Mouse (Mus musculus) left cerebral cortex, adult 18-20 months (tissue): ENCODE measurements around the gene Tshr. TPM values are rescaled to one million over a fixed set of nuclear protein-coding genes. Genes with fewer than 3 reads are reported as not detected.

Experiments
- DNase-seq, 2 experiments: peaks; one replicate each; pipeline ENCODE4 v3.0.0; 2021 to 2022; ENCODE audit warnings: low spot score in 2 of 2, mixed read lengths in 1 of 2
- total RNA-seq, 2 experiments: library from RNA; stranded (reverse); gene quantifications; 2 replicates each; pipeline ENCODE4 v1.2.3; 2021

Tshr gene
- total RNA-seq, 2 experiments from 2014 or later, result 0.19 to 0.56 TPM

GRCm38 (mm10) chr12:91587077-91587476, 202.7 kb downstream of the Tshr start:
- DNase-seq, result no peak

- no peak for DNase-seq
Measured at GRCm38 (mm10) chr12:91587491-91588033, 203.2 kb downstream of the Tshr start.

GRCm38 (mm10) chr12:91588176-91588669, 203.9 kb downstream of the Tshr start:
- peak; percentile 84 to 91 for DNase-seq

GRCm38 (mm10) chr12:91588670-91589541, 204.5 kb downstream of the Tshr start:
- DNase-seq, result peak; percentile 32 to 48

- no peak for DNase-seq
Measured at GRCm38 (mm10) chr12:91589542-91589846, 205.1 kb downstream of the Tshr start.

GRCm38 (mm10) chr12:91589847-91590690, 205.7 kb downstream of the Tshr start, which contains the start of gene Gtf2a1:
Gene Gtf2a1 (minus strand): TSS chr12:91590487.
- DNase-seq, result peak; percentile 86 to 93

- no peak for DNase-seq
Measured at GRCm38 (mm10) chr12:91590716-91591115, 206.4 kb downstream of the Tshr start.

GRCm38 (mm10) chr12:91591191-91591590, 206.8 kb downstream of the Tshr start:
- DNase-seq, result no peak

- no peak for DNase-seq
Measured at GRCm38 (mm10) chr12:91592128-91592527, 207.8 kb downstream of the Tshr start.

Other genes with a start within 250 kb of the Tshr start
- 1 to 10 TPM; 7.5 to 8.4 TPM for gene Cep128, start 154 bp upstream of the Tshr start, total RNA-seq
- gene Gtf2a1, start 205.9 kb downstream of the Tshr start, total RNA-seq, result 10 to 100 TPM; 47.8 to 49.3 TPM